Mouse (Mus musculus) forebrain, embryonic 12.5 days (tissue): ENCODE measurements around the gene Mbnl1. TPM values are rescaled to one million over a fixed set of nuclear protein-coding genes. Genes with fewer than 3 reads are reported as not detected.

Experiments
- ATAC-seq: fragments of 200-750 bp; cut with Nextera tagmentation; 2 replicates; pipeline ENCODE4 v1.8.0; 2017; ENCODE audit warnings: moderate TSS enrichment; ENCODE audit not compliant: low FRiP score
- H3K27ac ChIP-seq: fragments of 300-500 bp; sonication (generic); 2 replicates; pipeline ENCODE4 v1.5.1; 2016; ENCODE audit warnings: mild to moderate bottlenecking
- H3K27me3 ChIP-seq: fragments of 300-500 bp; sonication (generic); 2 replicates; pipeline ENCODE4 v1.6.1; 2016; ENCODE audit warnings: mild to moderate bottlenecking
- H3K36me3 ChIP-seq: fragments of 300-500 bp; sonication (generic); replicated peaks from 2 replicates; pipeline ENCODE4 v1.6.1; 2016; ENCODE audit warnings: mild to moderate bottlenecking
- H3K4me1 ChIP-seq: fragments of 300-500 bp; sonication (generic); 2 replicates; pipeline ENCODE4 v1.6.1; 2016
- H3K4me2 ChIP-seq: fragments of 300-500 bp; sonication (generic); 2 replicates; pipeline ENCODE4 v1.6.1; 2016; ENCODE audit warnings: mild to moderate bottlenecking, moderate library complexity
- H3K4me3 ChIP-seq: fragments of 300-500 bp; sonication (generic); replicated peaks from 2 replicates; pipeline ENCODE4 v1.5.1; 2016; ENCODE audit warnings: mild to moderate bottlenecking
- H3K9ac ChIP-seq: fragments of 300-500 bp; sonication (generic); 2 replicates; pipeline ENCODE4 v1.6.1; 2016; ENCODE audit warnings: mild to moderate bottlenecking
- H3K9me3 ChIP-seq: fragments of 300-500 bp; sonication (generic); 2 replicates; pipeline ENCODE4 v1.6.1; 2016
- WGBS: fragments of 180-500 bp; shearing (Covaris S2); methylation state at CpG from one replicate; pipeline ENCODE4 v1.1.7; 2016; 5-methylcytosine and 5-hydroxymethylcytosine counted together
- polyA plus RNA-seq: library from polyadenylated mRNA; unstranded; fragments of >200 nt; fragmentation: Nextera tagmentation; extraction: Ambion mirVana; gene quantifications from 2 replicates; pipeline ENCODE4 v1.2.1, GENCODE M21; 2016

Mbnl1 gene
- polyA plus RNA-seq, 1 experiment from 2014 or later, result 37.3 TPM

GRCm38 (mm10) chr3:60565204-60565603 lies 92.6 kb downstream of the Mbnl1 start:
- no peak overlapping the region for H3K4me2 ChIP-seq
- H3K9ac ChIP-seq, result no peak overlapping the region
- H3K4me3 ChIP-seq, result no peak overlapping the region
- H3K9me3 ChIP-seq, result no peaks in the 10 kb centered on the region
- H3K27me3 ChIP-seq, result peaks cover 13% of the 10 kb centered on the region
- WGBS, result 92% methylated on average over 3 of the region's 3 CpGs
- H3K27ac ChIP-seq, result no peak overlapping the region
- no peaks in the 10 kb centered on the region for H3K36me3 ChIP-seq
- ATAC-seq, result no peak
- H3K4me1 ChIP-seq, result peaks cover 31% of the 10 kb centered on the region

- Histone ChIP-seq H3K9me3 (no peaks in the 10 kb centered on the region), H3K4me1 (peaks cover 35% of the 10 kb centered on the region), H3K27ac (no peak overlapping the region), H3K36me3 (no peaks in the 10 kb centered on the region), H3K9ac (no peak overlapping the region), H3K4me3 (no peak overlapping the region), H3K4me2 (no peak overlapping the region), H3K27me3 (peaks cover 14% of the 10 kb centered on the region)
- 84% methylated on average over 3 of the region's 3 CpGs for WGBS
- no peak for ATAC-seq
These were observed 93.3 kb downstream of the Mbnl1 start for GRCm38 (mm10) chr3:60565950-60566349.

- Histone ChIP-seq H3K27ac (no peak overlapping the region), H3K27me3 (peaks cover 10% of the 10 kb centered on the region), H3K4me3 (no peak overlapping the region), H3K9ac (no peak overlapping the region), H3K4me1 (peaks cover 30% of the 10 kb centered on the region), H3K9me3 (no peaks in the 10 kb centered on the region), H3K4me2 (no peak overlapping the region), H3K36me3 (no peaks in the 10 kb centered on the region)
- peak; percentile 72 for ATAC-seq
- WGBS, result 13% methylated on average over 1 of the region's 1 CpGs
These were observed 95.6 kb downstream of the Mbnl1 start for GRCm38 (mm10) chr3:60568171-60568684.

GRCm38 (mm10) chr3:60568801-60569568 lies 96.4 kb downstream of the Mbnl1 start:
- Histone ChIP-seq H3K9me3 (no peaks in the 10 kb centered on the region), H3K27ac (no peak overlapping the region), H3K36me3 (no peaks in the 10 kb centered on the region), H3K4me3 (no peak overlapping the region), H3K4me2 (no peak overlapping the region), H3K27me3 (peaks cover 10% of the 10 kb centered on the region), H3K9ac (no peak overlapping the region), H3K4me1 (peaks cover 22% of the 10 kb centered on the region)
- ATAC-seq, result no peak
- 54% methylated on average over 6 of the region's 6 CpGs for WGBS

GRCm38 (mm10) chr3:60569781-60570180 lies 97.2 kb downstream of the Mbnl1 start:
- 45% methylated on average over 2 of the region's 2 CpGs for WGBS
- H3K27me3 ChIP-seq, result peaks cover 8% of the 10 kb centered on the region
- H3K36me3 ChIP-seq, result no peaks in the 10 kb centered on the region
- peaks cover 16% of the 10 kb centered on the region for H3K4me1 ChIP-seq
- H3K9ac ChIP-seq, result no peak overlapping the region
- no peaks in the 10 kb centered on the region for H3K9me3 ChIP-seq
- no peak overlapping the region for H3K4me2 ChIP-seq
- no peak for ATAC-seq
- no peak overlapping the region for H3K4me3 ChIP-seq
- H3K27ac ChIP-seq, result no peak overlapping the region

- H3K4me2 ChIP-seq, result no peak overlapping the region
- H3K4me1 ChIP-seq, result peaks cover 16% of the 10 kb centered on the region
- H3K36me3 ChIP-seq, result no peaks in the 10 kb centered on the region
- 63% methylated on average over 5 of the region's 5 CpGs for WGBS
- no peak overlapping the region for H3K27ac ChIP-seq
- H3K4me3 ChIP-seq, result no peak overlapping the region
- no peaks in the 10 kb centered on the region for H3K9me3 ChIP-seq
- H3K27me3 ChIP-seq, result peaks cover 8% of the 10 kb centered on the region
- no peak for ATAC-seq
- H3K9ac ChIP-seq, result no peak overlapping the region
These were observed 97.9 kb downstream of the Mbnl1 start for GRCm38 (mm10) chr3:60570491-60571022.

- no peak overlapping the region for H3K4me2 ChIP-seq
- WGBS, result 86% methylated on average over 1 of the region's 1 CpGs
- no peak overlapping the region for H3K4me3 ChIP-seq
- no peaks in the 10 kb centered on the region for H3K9me3 ChIP-seq
- H3K27me3 ChIP-seq, result peaks cover 6% of the 10 kb centered on the region
- no peak overlapping the region for H3K9ac ChIP-seq
- no peaks in the 10 kb centered on the region for H3K36me3 ChIP-seq
- H3K4me1 ChIP-seq, result peaks cover 20% of the 10 kb centered on the region
- no peak overlapping the region for H3K27ac ChIP-seq
- ATAC-seq, result no peak
These were observed 98.9 kb downstream of the Mbnl1 start for GRCm38 (mm10) chr3:60571493-60571892.

GRCm38 (mm10) chr3:60574199-60574598 lies 101.6 kb downstream of the Mbnl1 start:
- H3K4me2 ChIP-seq, result no peak overlapping the region
- H3K9me3 ChIP-seq, result no peaks in the 10 kb centered on the region
- H3K9ac ChIP-seq, result no peak overlapping the region
- no peak overlapping the region for H3K27ac ChIP-seq
- peaks cover 18% of the 10 kb centered on the region for H3K4me1 ChIP-seq
- H3K36me3 ChIP-seq, result no peaks in the 10 kb centered on the region
- peaks cover 4% of the 10 kb centered on the region; the same call in 1 of the 2 replicates for H3K27me3 ChIP-seq
- ATAC-seq, result no peak
- WGBS, result 92% methylated on average over 9 of the region's 9 CpGs
- no peak overlapping the region for H3K4me3 ChIP-seq

- Histone ChIP-seq H3K4me2 (no peak overlapping the region), H3K9ac (no peak overlapping the region), H3K36me3 (no peaks in the 10 kb centered on the region), H3K27ac (no peak overlapping the region), H3K27me3 (peaks cover 4% of the 10 kb centered on the region; the same call in 1 of the 2 replicates), H3K4me3 (no peak overlapping the region), H3K9me3 (no peaks in the 10 kb centered on the region), H3K4me1 (peaks cover 11% of the 10 kb centered on the region; the same call in 1 of the 2 replicates)
- no peak for ATAC-seq
- WGBS, result 82% methylated on average over 4 of the region's 4 CpGs
These were observed 102.4 kb downstream of the Mbnl1 start for GRCm38 (mm10) chr3:60574849-60575524.

GRCm38 (mm10) chr3:60575945-60576344 lies 103.3 kb downstream of the Mbnl1 start:
- 0 out of 2 replicates have a peak, but pooled peaks cover 8% of the 10 kb centered on the region for H3K4me1 ChIP-seq
- no peak overlapping the region for H3K27ac ChIP-seq
- H3K4me2 ChIP-seq, result no peak overlapping the region
- 46% methylated on average over 2 of the region's 2 CpGs for WGBS
- H3K9me3 ChIP-seq, result no peaks in the 10 kb centered on the region
- ATAC-seq, result no peak
- H3K36me3 ChIP-seq, result no peaks in the 10 kb centered on the region
- no peaks in the 10 kb centered on the region for H3K27me3 ChIP-seq
- H3K9ac ChIP-seq, result no peak overlapping the region
- H3K4me3 ChIP-seq, result no peak overlapping the region

- no peak overlapping the region for H3K4me2 ChIP-seq
- 71% methylated on average over 9 of the region's 9 CpGs for WGBS
- no peak overlapping the region for H3K9ac ChIP-seq
- H3K4me3 ChIP-seq, result no peak overlapping the region
- H3K27me3 ChIP-seq, result no peaks in the 10 kb centered on the region
- no peak overlapping the region for H3K27ac ChIP-seq
- no peak for ATAC-seq
- 0 out of 2 replicates have a peak, but pooled peaks cover 8% of the 10 kb centered on the region for H3K4me1 ChIP-seq
- H3K36me3 ChIP-seq, result no peaks in the 10 kb centered on the region
- no peaks in the 10 kb centered on the region for H3K9me3 ChIP-seq
These were observed 103.9 kb downstream of the Mbnl1 start for GRCm38 (mm10) chr3:60576366-60577046.

GRCm38 (mm10) chr3:60579880-60580279 lies 107.2 kb downstream of the Mbnl1 start:
- no peak overlapping the region for H3K4me3 ChIP-seq
- 93% methylated on average over 4 of the region's 4 CpGs for WGBS

More at GRCm38 (mm10) chr3:60579880-60580279, 107.2 kb downstream of the Mbnl1 start:
- H3K4me2 ChIP-seq, result no peak overlapping the region
- no peaks in the 10 kb centered on the region for H3K27me3 ChIP-seq
- H3K4me1 ChIP-seq, result peaks cover 13% of the 10 kb centered on the region
- no peak overlapping the region for H3K27ac ChIP-seq
- H3K9me3 ChIP-seq, result no peaks in the 10 kb centered on the region
- H3K9ac ChIP-seq, result no peak overlapping the region
- no peak for ATAC-seq
- H3K36me3 ChIP-seq, result no peaks in the 10 kb centered on the region
